Mouse (Mus musculus) thymus, adult 2 months (tissue): ENCODE data around the gene Dnttip1.

Experiments used
- CTCF ChIP-seq: fragments of 200-500 bp; IDR thresholded peaks from 2 replicates; pipeline ENCODE4 v1.5.1; 2012; ENCODE audit warnings: mild to moderate bottlenecking, control low read depth, low read length, moderate library complexity, borderline replicate concordance; ENCODE audit not compliant: control insufficient read depth, poor library complexity, insufficient read depth; ENCODE audit errors: extremely low read depth
- POLR2A ChIP-seq: fragments of 200-500 bp; IDR thresholded peaks from 2 replicates; pipeline ENCODE4 v1.6.1; 2012; ENCODE audit warnings: mild to moderate bottlenecking, low read length, control low read depth, moderate library complexity; ENCODE audit not compliant: control insufficient read depth, poor library complexity, insufficient read depth; ENCODE audit errors: extremely low read depth

GRCm38 (mm10) chr2:164773229-164773988 is 27.6 kb downstream of the Dnttip1 start:
- no peak for TF ChIP-seq CTCF
- TF ChIP-seq POLR2A, result no peak
